Mouse (Mus musculus): Measurements from ENCODE around the gene Vmn1r178.
"Not testable (repeated sequence)": the region's sequence is repeated elsewhere in the genome, so short reads cannot be mapped to it uniquely, and the experiment has no call there.

Gene Vmn1r178

GRCm38 (mm10) chr7:23891709-23892108 lies at the start of gene Vmn1r178:
Gene Vmn1r178, plus strand, starts transcription at chr7:23892009.
- DNase-seq (ENCODE audit: low spot score in 2 of 2) = no peak

GRCm38 (mm10) chr7:23866349-23866748 lies 25.5 kb upstream of the Vmn1r178 start, which contains the start of gene Vmn1r177:
Gene Vmn1r177, minus strand, starts transcription at chr7:23866449.
- not testable (repeated sequence) for DNase-seq (ENCODE audit: low spot score in 2 of 2)

GRCm38 (mm10) chr7:23876918-23877317 lies 14.9 kb upstream of the Vmn1r178 start:
- not testable (repeated sequence) for DNase-seq (ENCODE audit: low spot score in 2 of 2)

- DNase-seq (ENCODE audit: low spot score in 2 of 2) = no peak
Measured at GRCm38 (mm10) chr7:23926678-23927077, 34.9 kb downstream of the Vmn1r178 start, which contains the start of gene Vmn1r179. Gene Vmn1r179, plus strand, starts transcription at chr7:23926978.
